Mouse (Mus musculus): Measurements from ENCODE around the gene Cacnb2. TPM values are rescaled to one million over a fixed set of nuclear protein-coding genes. Genes with fewer than 3 reads are reported as not detected.
A peak's percentile ranks its signal among the peaks of the same experiment; 100 is the strongest.

Gene Cacnb2
- polyA plus RNA-seq, 2 experiments, result 2.3 to 4.1 TPM

DNA sequence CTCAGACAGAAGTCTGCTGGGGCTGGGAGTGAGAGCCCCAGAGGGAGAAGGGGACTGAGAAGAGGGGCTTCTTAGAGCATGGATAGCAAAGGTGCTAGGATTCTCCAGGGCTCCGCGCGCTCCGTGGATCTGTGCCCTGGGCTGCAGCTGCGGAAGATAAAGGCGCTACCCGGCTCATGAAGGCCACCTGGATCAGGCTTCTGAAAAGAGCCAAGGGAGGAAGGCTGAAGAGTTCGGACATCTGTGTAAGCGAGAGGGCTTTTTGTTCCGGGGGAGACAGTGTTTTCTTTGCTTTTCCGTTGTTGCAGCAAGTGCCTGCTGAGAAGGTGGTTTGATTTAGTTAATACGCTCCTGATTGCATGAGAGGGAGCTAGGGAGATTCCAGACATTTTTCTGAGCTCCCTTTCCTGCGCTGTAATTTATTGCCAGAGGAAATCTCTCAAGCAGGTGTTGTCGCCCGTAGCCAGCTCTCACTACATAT, 270.9 kb downstream of the Cacnb2 start:
- TF ChIP-seq POLR2A (IDR thresholded peaks at IDR 0.05; ENCODE audit: borderline replicate concordance, extremely low read depth, insufficient read depth, insufficient read length), result no peak
- no peak for ATAC-seq (ENCODE audit: low FRiP score, low read depth)
- H3K9me3 ChIP-seq (ENCODE audit: control insufficient read depth, low read length), result no peaks in the 10 kb centered on the region
- no peaks in the 10 kb centered on the region for H3K27me3 ChIP-seq (ENCODE audit: control insufficient read depth, insufficient read depth, low read length)
- peak overlapping the region; percentile 29; the same call in 1 of the 2 replicates for H3K9ac ChIP-seq (ENCODE audit: low read depth, low read length, severe bottlenecking)
- no peak overlapping the region for H3K27ac ChIP-seq (replicated peaks; ENCODE audit: low read depth, low read length)
- no peaks in the 10 kb centered on the region for H3K36me3 ChIP-seq (ENCODE audit: control insufficient read depth, insufficient read depth, low read length)
- WGBS, result 13% methylated on average over 15 of the region's 15 CpGs
- 0 out of 2 replicates have a peak overlapping the region, but pooled peaks have one; percentile 3 for H3K4me3 ChIP-seq (replicated peaks; ENCODE audit: low read length)
- DNase-seq (ENCODE audit: low spot score), result no peak
- H3K4me1 ChIP-seq (ENCODE audit: control insufficient read depth, insufficient read depth, low read length), result peaks cover 11% of the 10 kb centered on the region; the same call in 1 of the 2 replicates
- H3K4me2 ChIP-seq (replicated peaks; ENCODE audit: low read depth, low read length, severe bottlenecking), result peak overlapping the region; percentile 35

- no peak overlapping the region for H3K27ac ChIP-seq (replicated peaks; ENCODE audit: low read depth, low read length)
- no peak for DNase-seq (ENCODE audit: low spot score)
- peak overlapping the region; percentile 35 for H3K4me2 ChIP-seq (replicated peaks; ENCODE audit: low read depth, low read length, severe bottlenecking)
- no peak overlapping the region for H3K9ac ChIP-seq (ENCODE audit: low read depth, low read length, severe bottlenecking)
- TF ChIP-seq POLR2A (IDR thresholded peaks at IDR 0.05; ENCODE audit: borderline replicate concordance, extremely low read depth, insufficient read depth, insufficient read length), result no peak
- no peaks in the 10 kb centered on the region for H3K9me3 ChIP-seq (ENCODE audit: control insufficient read depth, low read length)
- H3K4me3 ChIP-seq (replicated peaks; ENCODE audit: low read length), result no peak overlapping the region
- no peaks in the 10 kb centered on the region for H3K27me3 ChIP-seq (ENCODE audit: control insufficient read depth, insufficient read depth, low read length)
- ATAC-seq (ENCODE audit: low FRiP score, low read depth), result no peak
- 42% methylated on average over 13 of the region's 13 CpGs for WGBS
- H3K4me1 ChIP-seq (ENCODE audit: control insufficient read depth, insufficient read depth, low read length), result peaks cover 11% of the 10 kb centered on the region; the same call in 1 of the 2 replicates
- no peaks in the 10 kb centered on the region for H3K36me3 ChIP-seq (ENCODE audit: control insufficient read depth, insufficient read depth, low read length)
Measured at GRCm38 (mm10) chr2:14874281-14875037, 271.6 kb downstream of the Cacnb2 start.

DNA sequence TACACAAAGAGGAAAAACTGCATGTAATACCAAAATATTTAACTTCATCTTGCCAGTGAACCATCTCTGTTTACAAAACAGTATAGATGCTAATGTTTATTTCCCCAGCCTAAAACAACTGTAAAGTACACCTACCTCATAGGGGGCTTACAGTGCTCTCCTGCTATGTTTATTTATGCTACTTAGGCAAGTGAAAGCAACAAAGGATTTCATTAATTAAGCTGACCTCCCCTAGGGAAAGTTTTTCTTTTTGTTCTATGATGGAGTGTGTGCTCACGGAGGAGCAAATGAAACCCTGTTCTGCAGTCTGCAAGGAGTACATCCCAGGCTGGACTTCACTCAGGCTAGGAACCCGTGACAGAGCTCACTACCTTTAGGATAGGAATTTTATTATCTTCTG, 272.2 kb downstream of the Cacnb2 start:
- no peak for TF ChIP-seq POLR2A (IDR thresholded peaks at IDR 0.05; ENCODE audit: borderline replicate concordance, extremely low read depth, insufficient read depth, insufficient read length)
- H3K9ac ChIP-seq (ENCODE audit: low read depth, low read length, severe bottlenecking), result no peak overlapping the region
- H3K4me3 ChIP-seq (replicated peaks; ENCODE audit: low read length), result no peak overlapping the region
- WGBS, result 51% methylated on average over 2 of the region's 2 CpGs
- H3K36me3 ChIP-seq (ENCODE audit: control insufficient read depth, insufficient read depth, low read length), result no peaks in the 10 kb centered on the region
- ATAC-seq (ENCODE audit: low FRiP score, low read depth), result no peak
- H3K4me1 ChIP-seq (ENCODE audit: control insufficient read depth, insufficient read depth, low read length), result peaks cover 11% of the 10 kb centered on the region; the same call in 1 of the 2 replicates
- no peak overlapping the region for H3K4me2 ChIP-seq (replicated peaks; ENCODE audit: low read depth, low read length, severe bottlenecking)
- no peak for DNase-seq (ENCODE audit: low spot score)
- H3K27me3 ChIP-seq (ENCODE audit: control insufficient read depth, insufficient read depth, low read length), result no peaks in the 10 kb centered on the region
- no peak overlapping the region for H3K27ac ChIP-seq (replicated peaks; ENCODE audit: low read depth, low read length)
- H3K9me3 ChIP-seq (ENCODE audit: control insufficient read depth, low read length), result no peaks in the 10 kb centered on the region

DNA sequence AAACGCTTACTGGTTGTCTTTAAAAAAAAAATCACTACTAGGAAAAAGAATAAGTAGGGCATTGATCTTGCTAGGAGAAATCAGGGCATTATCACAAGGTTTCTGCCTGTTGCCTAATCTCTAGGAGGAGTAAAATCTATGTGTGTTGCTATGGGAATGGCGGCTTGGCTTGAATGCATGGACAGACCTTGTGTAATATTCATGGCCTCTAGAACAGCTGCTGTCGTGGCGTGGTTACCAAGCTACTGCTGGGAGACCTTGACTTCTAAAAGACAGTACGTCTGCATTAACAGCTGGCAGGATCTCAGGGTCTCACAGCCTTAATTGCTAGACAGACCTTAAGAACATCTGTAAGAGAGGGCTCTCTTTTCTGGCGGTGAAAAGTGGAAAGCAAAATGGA, 272.7 kb downstream of the Cacnb2 start:
- no peaks in the 10 kb centered on the region for H3K9me3 ChIP-seq (ENCODE audit: control insufficient read depth, low read length)
- no peaks in the 10 kb centered on the region for H3K27me3 ChIP-seq (ENCODE audit: control insufficient read depth, insufficient read depth, low read length)
- ATAC-seq (ENCODE audit: low FRiP score, low read depth) (no peak), DNase-seq (ENCODE audit: low spot score) (no peak)
- no peaks in the 10 kb centered on the region for H3K36me3 ChIP-seq (ENCODE audit: control insufficient read depth, insufficient read depth, low read length)
- 74% methylated on average over 6 of the region's 6 CpGs for WGBS
- no peak overlapping the region for H3K4me2 ChIP-seq (replicated peaks; ENCODE audit: low read depth, low read length, severe bottlenecking)
- H3K4me1 ChIP-seq (ENCODE audit: control insufficient read depth, insufficient read depth, low read length), result peaks cover 11% of the 10 kb centered on the region; the same call in 1 of the 2 replicates
- TF ChIP-seq POLR2A (IDR thresholded peaks at IDR 0.05; ENCODE audit: borderline replicate concordance, extremely low read depth, insufficient read depth, insufficient read length), result no peak
- H3K4me3 ChIP-seq (replicated peaks; ENCODE audit: low read length), result no peak overlapping the region
- H3K9ac ChIP-seq (ENCODE audit: low read depth, low read length, severe bottlenecking), result no peak overlapping the region
- H3K27ac ChIP-seq (replicated peaks; ENCODE audit: low read depth, low read length), result no peak overlapping the region

DNA sequence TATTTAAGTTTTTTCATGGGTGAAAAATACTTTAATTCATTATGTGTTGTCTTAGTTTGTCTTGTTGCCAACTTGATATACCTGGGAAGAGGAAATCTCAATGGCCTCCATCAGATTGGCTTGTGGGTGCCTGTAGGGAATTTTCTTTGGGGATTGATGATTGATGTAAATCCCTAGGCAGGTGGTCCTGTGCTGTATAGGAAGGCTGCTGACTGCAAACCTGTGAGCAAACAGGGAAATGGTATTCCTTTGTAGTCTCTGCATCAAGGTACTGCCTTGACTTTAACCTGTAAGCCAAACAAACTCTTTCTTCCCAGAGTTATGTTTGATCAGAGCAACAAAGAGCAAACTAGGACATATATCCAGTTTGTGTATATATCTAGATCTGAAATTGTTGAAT, 276.1 kb downstream of the Cacnb2 start:
- Histone ChIP-seq H3K9me3 (ENCODE audit: control insufficient read depth, low read length) (no peaks in the 10 kb centered on the region), H3K27me3 (ENCODE audit: control insufficient read depth, insufficient read depth, low read length) (no peaks in the 10 kb centered on the region), H3K4me1 (ENCODE audit: control insufficient read depth, insufficient read depth, low read length) (peaks cover 6% of the 10 kb centered on the region; the same call in 1 of the 2 replicates), H3K4me3 (replicated peaks; ENCODE audit: low read length) (no peak overlapping the region), H3K9ac (ENCODE audit: low read depth, low read length, severe bottlenecking) (no peak overlapping the region), H3K4me2 (replicated peaks; ENCODE audit: low read depth, low read length, severe bottlenecking) (no peak overlapping the region), H3K27ac (replicated peaks; ENCODE audit: low read depth, low read length) (no peak overlapping the region), H3K36me3 (ENCODE audit: control insufficient read depth, insufficient read depth, low read length) (no peaks in the 10 kb centered on the region)
- ATAC-seq (ENCODE audit: low FRiP score, low read depth), result no peak
- no peak for DNase-seq (ENCODE audit: low spot score)
- TF ChIP-seq POLR2A (IDR thresholded peaks at IDR 0.05; ENCODE audit: borderline replicate concordance, extremely low read depth, insufficient read depth, insufficient read length), result no peak

Measured in limb, embryonic 14.5 days (tissue).